Comparison of ENCODE assay signal across 18 mouse cellular contexts in the genomic region with DNA sequence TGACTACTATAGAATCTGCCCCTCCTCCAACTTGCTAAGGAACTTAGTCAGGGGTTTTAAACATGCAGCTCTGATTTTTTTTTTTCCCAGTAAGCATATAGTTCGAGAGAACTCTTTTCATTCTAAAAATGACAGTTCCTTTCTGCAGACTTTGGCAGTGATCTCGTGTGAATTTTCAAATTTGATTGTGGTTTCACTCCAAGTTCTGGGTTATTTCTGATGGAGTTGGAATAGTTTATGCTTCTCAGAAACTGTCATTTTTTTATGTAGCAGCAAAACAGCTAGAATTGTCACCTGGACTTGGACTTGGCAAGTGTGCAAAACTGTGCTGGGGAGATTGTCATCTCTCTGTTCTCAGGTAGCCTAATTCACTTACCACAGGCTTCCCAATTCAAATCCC. TPM values are rescaled to one million over a fixed set of nuclear protein-coding genes. Genes with fewer than 3 reads are reported as not detected.
DNase-seq lines count a peak whose midpoint lies in the region; TF ChIP-seq lines count a peak whose summit lies in the region.
"Had no signal": no experiment of that assay in that cellular context is flagged by ENCODE, and none has a peak within 500 bp of the region (broad histone marks: within the 10 kb centered on the region; RNA-seq: fewer than 3 reads in every experiment).

No protein-coding gene starts in this region.

- no peak for TF ChIP-seq CTCF in left cerebral cortex, adult 2 months (IDR thresholded peaks at IDR 0.05)

- DNase-seq in layer of hippocampus, adult 11-12 months (ENCODE audit: low spot score) = peak; percentile 39
- no peak for DNase-seq in layer of hippocampus, postnatal 10 days (ENCODE audit: low spot score in 2 of 2)
- peak; percentile 20 to 24 for DNase-seq in left cerebral cortex, adult 18-20 months (ENCODE audit: low spot score in 2 of 2)
- no peak for DNase-seq in left cerebral cortex, adult 2 months (ENCODE audit: extremely low spot score in 1 of 2, low spot score in 2 of 2)
- DNase-seq in right cerebral cortex, postnatal 10 days (ENCODE audit: low spot score in 2 of 2) = peak; percentile 34 to 37
- no peak for DNase-seq in right cerebral cortex, adult 2 months (ENCODE audit: low spot score in 2 of 2)
- DNase-seq in heart, postnatal 14 days = no peak
- DNase-seq: adrenal gland, adult 8-10 months; adrenal gland, postnatal 25 days; cerebellum, adult 18-20 months; cerebellum, adult 9-10 months; cerebellum, postnatal 14 days; gastrocnemius, adult 2 months; gastrocnemius, postnatal 14 days; heart, adult 11 months; heart, postnatal 36 days had no signal

- no peak overlapping the region for H3K4me3 ChIP-seq in left cerebral cortex, adult 2 months
- H3K4me3 ChIP-seq: gastrocnemius, adult 2 months; hindbrain, embryonic 10.5 days; hindbrain, embryonic 13.5 days had no signal

- intact Hi-C loops in left cerebral cortex, adult 2 months (cut with DNase I) = no loop called here
- intact Hi-C loops in heart, postnatal 14 days (cut with DNase I) = no loop called here

- no peak overlapping the region for H3K27ac ChIP-seq in left cerebral cortex, adult 2 months
- H3K27ac ChIP-seq: gastrocnemius, adult 2 months; hindbrain, embryonic 10.5 days; hindbrain, embryonic 13.5 days had no signal

RNA-seq across cellular contexts. Expression of a gene that starts 53.3 kb away (rescaled TPM):
- total RNA-seq in layer of hippocampus, postnatal 10 days (2021) = 10 to 100 TPM; 29.7 to 30.3 TPM
- total RNA-seq in left cerebral cortex, adult 18-20 months (2021) = 10 to 100 TPM; 30.5 to 30.9 TPM
- total RNA-seq in left cerebral cortex, adult 2 months (2021) = 10 to 100 TPM; 33.0 to 33.7 TPM
- 1 to 10 TPM; 4.8 to 4.9 TPM for total RNA-seq in heart, postnatal 14 days (2021)

Comparison
In these comparisons a context has a peak if more than half of its experiments do, and no peak if none do; other contexts are left out.
1. DNase-seq: peak in layer of hippocampus, adult 11-12 months (single experiment), left cerebral cortex, adult 18-20 months (2 of 2) and right cerebral cortex, postnatal 10 days (2 of 2); none in layer of hippocampus, postnatal 10 days (0 of 2), left cerebral cortex, adult 2 months (0 of 2), right cerebral cortex, adult 2 months (0 of 2) and heart, postnatal 14 days (0 of 2).
2. RNA of a gene that starts 53.3 kb away (total RNA-seq): 33.0 to 33.7 TPM in left cerebral cortex, adult 2 months, 30.5 to 30.9 TPM in left cerebral cortex, adult 18-20 months and 29.7 to 30.3 TPM in layer of hippocampus, postnatal 10 days; 4.8 to 4.9 TPM in heart, postnatal 14 days; every median in the first group is over 4 times any median in the second.